8 mouse cellular contexts compared by ENCODE assay signal in the genomic region with DNA sequence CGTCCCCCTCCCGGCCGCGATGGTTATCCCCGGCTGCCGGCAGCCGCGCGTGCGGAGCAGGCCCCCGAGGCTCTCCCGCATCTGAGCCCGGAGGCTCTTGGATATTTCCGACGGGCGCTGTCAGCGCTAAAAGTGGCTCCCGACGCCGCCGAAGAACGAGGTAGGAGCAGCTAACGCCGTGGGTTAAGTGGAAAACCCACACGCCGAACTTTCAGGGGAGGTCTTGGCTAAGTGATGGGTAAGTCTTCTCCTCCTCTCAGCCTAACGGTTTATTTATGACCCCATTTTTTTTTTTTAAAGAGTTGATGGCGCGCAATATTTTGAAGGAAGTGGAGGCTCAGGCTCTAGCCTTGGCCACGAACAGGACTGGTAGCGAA. TPM values are rescaled to one million over a fixed set of nuclear protein-coding genes. Genes with fewer than 3 reads are reported as not detected.
DNase-seq lines count a peak whose midpoint lies in the region; ATAC-seq and TF ChIP-seq lines count a peak whose summit lies in the region.

No protein-coding gene starts in this region.

- H3K9ac ChIP-seq in lung, embryonic 16.5 days (ENCODE audit: low read length) = peak overlapping the region; percentile 90

- no peak for TF ChIP-seq CTCF in embryonic fibroblast, embryonic 13.5 days (IDR thresholded peaks at IDR 0.05; ENCODE audit: borderline replicate concordance, insufficient read depth, low read length)
- TF ChIP-seq CTCF in olfactory bulb, adult 2 months (IDR thresholded peaks at IDR 0.05; ENCODE audit: insufficient read depth, low read depth, low read length) = no peak

- peak overlapping the region; percentile 89 for H3K4me2 ChIP-seq in lung, embryonic 16.5 days (ENCODE audit: low read depth, low read length)

- TF ChIP-seq POLR2A in embryonic fibroblast, embryonic 13.5 days (IDR thresholded peaks at IDR 0.05; ENCODE audit: low read depth, low read length) = no peak
- no peak for TF ChIP-seq POLR2A in olfactory bulb, adult 2 months (IDR thresholded peaks at IDR 0.05; ENCODE audit: insufficient read depth, low read depth, low read length)

- no peak overlapping the region for H3K27ac ChIP-seq in lung, embryonic 16.5 days (ENCODE audit: low read length)
- H3K27ac ChIP-seq in embryonic fibroblast, embryonic 13.5 days (ENCODE audit: insufficient read depth, low read length) = no peak overlapping the region
- peak overlapping the region; percentile 87 for H3K27ac ChIP-seq in limb, embryonic 10.5 days
- H3K27ac ChIP-seq in olfactory bulb, adult 2 months (ENCODE audit: insufficient read depth, low read depth, low read length) = no peak overlapping the region

- peaks cover 24% of the 10 kb centered on the region for H3K4me1 ChIP-seq in lung, embryonic 16.5 days (replicated peaks; ENCODE audit: control insufficient read depth, insufficient read depth, low read length)
- H3K4me1 ChIP-seq in embryonic fibroblast, embryonic 13.5 days (ENCODE audit: control insufficient read depth, insufficient read depth, low read length) = no peaks in the 10 kb centered on the region; the same call in 1 of the 2 replicates
- peaks cover 31% of the 10 kb centered on the region for H3K4me1 ChIP-seq in limb, embryonic 10.5 days
- H3K4me1 ChIP-seq in olfactory bulb, adult 2 months (ENCODE audit: control insufficient read depth, insufficient read depth, low read length) = peaks cover 12% of the 10 kb centered on the region

- no peaks in the 10 kb centered on the region for H3K27me3 ChIP-seq in lung, embryonic 16.5 days (ENCODE audit: control insufficient read depth, insufficient read depth, low read depth, low read length)
- H3K27me3 ChIP-seq in limb, embryonic 10.5 days (ENCODE audit: low read depth, poor library complexity, severe bottlenecking) = no peaks in the 10 kb centered on the region

- under 1% methylated on average over 31 of the region's 31 CpGs for WGBS in lung, embryonic 16.5 days
- WGBS in limb, embryonic 10.5 days = under 1% methylated on average over 31 of the region's 31 CpGs
- 0% methylated on average over 31 of the region's 31 CpGs for WGBS in olfactory bulb, adult 2 months

- peak overlapping the region; percentile 94 for H3K4me3 ChIP-seq in lung, embryonic 16.5 days (ENCODE audit: low read length)
- peak overlapping the region; percentile 76 for H3K4me3 ChIP-seq in embryonic fibroblast, embryonic 13.5 days (ENCODE audit: insufficient read depth, low read length)
- peak overlapping the region; percentile 94 for H3K4me3 ChIP-seq in limb, embryonic 10.5 days
- H3K4me3 ChIP-seq in olfactory bulb, adult 2 months (ENCODE audit: insufficient read depth, low read depth, low read length) = peak overlapping the region; percentile 88

- DNase-seq in lung, adult 18-20 months = no peak
- DNase-seq in limb, embryonic 10.5 days (ENCODE audit: low spot score) = no peak
- DNase-seq in T-cell, adult 2 months (ENCODE audit: low spot score) = no peak
- no peak for DNase-seq in gastrocnemius, adult 8-10 months (ENCODE audit: low spot score in 2 of 2)

- no peaks in the 10 kb centered on the region for H3K9me3 ChIP-seq in lung, embryonic 16.5 days (ENCODE audit: control insufficient read depth, low read length)
- no peaks in the 10 kb centered on the region for H3K9me3 ChIP-seq in limb, embryonic 10.5 days (replicated peaks)

- peaks cover 16% of the 10 kb centered on the region for H3K36me3 ChIP-seq in lung, embryonic 16.5 days (ENCODE audit: control insufficient read depth, insufficient read depth, low read length)
- H3K36me3 ChIP-seq in limb, embryonic 10.5 days = peaks cover 49% of the 10 kb centered on the region

- ATAC-seq in lung, embryonic 16.5 days (ENCODE audit: low read depth) = no peak; the same call in 1 of the 2 replicates
- ATAC-seq in monocyte, adult 5-6 weeks (replicated peaks; ENCODE audit: insufficient number of reproducible peaks, low FRiP score, low TSS enrichment, poor library complexity, severe bottlenecking) = no peak

RNA-seq across cellular contexts. Expression of gene Nop9, which starts 0.4 kb away (rescaled TPM):
- 32.6 and 37.8 TPM in 2 replicates for polyA plus RNA-seq in lung, embryonic 16.5 days (2015; fragmentation: Nextera tagmentation; extraction: Ambion mirVana)
- 36.4 and 37.5 TPM in 2 replicates for polyA plus RNA-seq in embryonic fibroblast, embryonic 13.5 days (2011; ENCODE audit: insufficient read length, low read depth, missing spikeins)
- 68.7 and 71.4 TPM in 2 replicates for polyA plus RNA-seq in limb, embryonic 10.5 days (2016; fragmentation: Nextera tagmentation; extraction: Ambion mirVana)
- polyA plus RNA-seq in olfactory bulb, adult 2 months (2012; ENCODE audit: insufficient read depth, insufficient read length, low replicate concordance, missing spikeins) = not detected in 2 replicates
- total RNA-seq in monocyte, adult 5-6 weeks (2017) = 11.9 to 15.0 TPM (median 13.8 TPM) in 3 replicates
- total RNA-seq in gastrocnemius, adult 8-10 months (2022) = 10 to 100 TPM in 2 of 4 experiments, 1 to 10 TPM in 2; 9.4 to 14.8 (median 10.1) TPM

RNA-seq across cellular contexts. Expression of gene Dhrs1, which starts 0.4 kb away (rescaled TPM):
- 88.5 and 95.0 TPM in 2 replicates for polyA plus RNA-seq in lung, embryonic 16.5 days (2015; fragmentation: Nextera tagmentation; extraction: Ambion mirVana)
- polyA plus RNA-seq in embryonic fibroblast, embryonic 13.5 days (2011; ENCODE audit: insufficient read length, low read depth, missing spikeins) = 55.1 and 61.6 TPM in 2 replicates
- 65.2 and 67.4 TPM in 2 replicates for polyA plus RNA-seq in limb, embryonic 10.5 days (2016; fragmentation: Nextera tagmentation; extraction: Ambion mirVana)
- polyA plus RNA-seq in olfactory bulb, adult 2 months (2012; ENCODE audit: insufficient read depth, insufficient read length, low replicate concordance, missing spikeins) = not detected in 2 replicates
- total RNA-seq in monocyte, adult 5-6 weeks (2017) = 23.7 to 32.1 TPM (median 30.6 TPM) in 3 replicates
- 10 to 100 TPM; 26.4 to 37.6 (median 31.6) TPM for total RNA-seq in gastrocnemius, adult 8-10 months (2022)

RNA-seq across cellular contexts. Expression of gene Cideb, which starts 12.4 kb away (rescaled TPM):
- polyA plus RNA-seq in lung, embryonic 16.5 days (2015; fragmentation: Nextera tagmentation; extraction: Ambion mirVana) = 1.0 and 1.5 TPM in 2 replicates
- polyA plus RNA-seq in embryonic fibroblast, embryonic 13.5 days (2011; ENCODE audit: insufficient read length, low read depth, missing spikeins) = 0.95 TPM in 1 of 2 replicates, not detected in the other
- polyA plus RNA-seq in limb, embryonic 10.5 days (2016; fragmentation: Nextera tagmentation; extraction: Ambion mirVana) = 0.24 TPM in 1 of 2 replicates, not detected in the other
- not detected in 2 replicates for polyA plus RNA-seq in olfactory bulb, adult 2 months (2012; ENCODE audit: insufficient read depth, insufficient read length, low replicate concordance, missing spikeins)
- total RNA-seq in monocyte, adult 5-6 weeks (2017) = 1.0 to 1.3 TPM in 2 of 3 replicates, not detected in the other
- not detected for total RNA-seq in gastrocnemius, adult 8-10 months (2022)

RNA-seq across cellular contexts. Expression of gene Ltb4r2, which starts 15.4 kb away (rescaled TPM):
- 0.20 and 0.23 TPM in 2 replicates for polyA plus RNA-seq in lung, embryonic 16.5 days (2015; fragmentation: Nextera tagmentation; extraction: Ambion mirVana)
- polyA plus RNA-seq in embryonic fibroblast, embryonic 13.5 days (2011; ENCODE audit: insufficient read length, low read depth, missing spikeins) = 2.0 TPM in 2 replicates
- 0.23 and 0.30 TPM in 2 replicates for polyA plus RNA-seq in limb, embryonic 10.5 days (2016; fragmentation: Nextera tagmentation; extraction: Ambion mirVana)
- polyA plus RNA-seq in olfactory bulb, adult 2 months (2012; ENCODE audit: insufficient read depth, insufficient read length, low replicate concordance, missing spikeins) = not detected in 2 replicates
- 0.10 to 1.2 TPM (median 0.29 TPM) in 3 replicates for total RNA-seq in monocyte, adult 5-6 weeks (2017)
- total RNA-seq in gastrocnemius, adult 8-10 months (2022) = not detected

RNA-seq across cellular contexts. Expression of gene Ltb4r1, which starts 19.9 kb away (rescaled TPM):
- polyA plus RNA-seq in lung, embryonic 16.5 days (2015; fragmentation: Nextera tagmentation; extraction: Ambion mirVana) = 2.6 and 3.5 TPM in 2 replicates
- 0.82 and 1.0 TPM in 2 replicates for polyA plus RNA-seq in embryonic fibroblast, embryonic 13.5 days (2011; ENCODE audit: insufficient read length, low read depth, missing spikeins)
- 0.14 and 0.26 TPM in 2 replicates for polyA plus RNA-seq in limb, embryonic 10.5 days (2016; fragmentation: Nextera tagmentation; extraction: Ambion mirVana)
- polyA plus RNA-seq in olfactory bulb, adult 2 months (2012; ENCODE audit: insufficient read depth, insufficient read length, low replicate concordance, missing spikeins) = not detected in 2 replicates
- total RNA-seq in monocyte, adult 5-6 weeks (2017) = 14.5 to 27.0 TPM (median 18.8 TPM) in 3 replicates
- total RNA-seq in gastrocnemius, adult 8-10 months (2022) = under 1 TPM in 1 of 4 experiments, not detected in 3; 0.27 TPM

Comparison
In these comparisons a context has a peak if more than half of its experiments do, and no peak if none do; other contexts are left out.
1. RNA of gene Nop9, which starts 0.4 kb away (polyA plus RNA-seq): 68.7 to 71.4 TPM in limb, embryonic 10.5 days, 36.4 to 37.5 TPM in embryonic fibroblast, embryonic 13.5 days and 32.6 to 37.8 TPM in lung, embryonic 16.5 days; not detected in olfactory bulb, adult 2 months; every median in the first group is over 10 times any median in the second.
2. Peak in every context shown above with its lines, with median percentiles within 50 percentile points of each other: H3K4me3 ChIP-seq.